Mouse (Mus musculus): ENCODE measurements around the gene Klhl10. TPM values are rescaled to one million over a fixed set of nuclear protein-coding genes. Genes with fewer than 3 reads are reported as not detected.

Klhl10 gene
- polyA plus RNA-seq, 1 experiment from 2014 or later, result 0.82 TPM

Small RNAs within 50 kb of the gene (microRNA-seq; reads per million reads assigned to microRNA genes)
- gene Gm27374, result not detected
- 1.2 reads per million for gene Mir7116

Other genes with a start within 250 kb of the Klhl10 start
- not detected in 2 replicates for gene Krt9, start 248.7 kb upstream of the Klhl10 start, polyA plus RNA-seq (2014; fragmentation: Nextera tagmentation; extraction: Ambion mirVana)
- not detected in 2 replicates for gene Krt14, start 234.4 kb upstream of the Klhl10 start, polyA plus RNA-seq (2014; fragmentation: Nextera tagmentation; extraction: Ambion mirVana)
- gene Krt16, start 193.0 kb upstream of the Klhl10 start, polyA plus RNA-seq (2014; fragmentation: Nextera tagmentation; extraction: Ambion mirVana), result not detected in 2 replicates
- not detected in 2 replicates for gene Krt17, start 180.9 kb upstream of the Klhl10 start, polyA plus RNA-seq (2014; fragmentation: Nextera tagmentation; extraction: Ambion mirVana)
- gene Krt42, start 172.0 kb upstream of the Klhl10 start, polyA plus RNA-seq (2014; fragmentation: Nextera tagmentation; extraction: Ambion mirVana), result not detected in 2 replicates
- gene Eif1, start 122.0 kb upstream of the Klhl10 start, polyA plus RNA-seq (2014; fragmentation: Nextera tagmentation; extraction: Ambion mirVana), result 1,318 and 1,476 TPM in 2 replicates
- 0.93 and 1.3 TPM in 2 replicates for gene Gast, start 107.5 kb upstream of the Klhl10 start, polyA plus RNA-seq (2014; fragmentation: Nextera tagmentation; extraction: Ambion mirVana)
- 108 and 170 TPM in 2 replicates for gene Hap1, start 85.8 kb upstream of the Klhl10 start, polyA plus RNA-seq (2014; fragmentation: Nextera tagmentation; extraction: Ambion mirVana)
- 70.0 and 75.2 TPM in 2 replicates for gene Jup, start 44.2 kb upstream of the Klhl10 start, polyA plus RNA-seq (2014; fragmentation: Nextera tagmentation; extraction: Ambion mirVana)
- gene P3h4, start 27.1 kb upstream of the Klhl10 start, polyA plus RNA-seq (2014; fragmentation: Nextera tagmentation; extraction: Ambion mirVana), result 13.9 and 16.4 TPM in 2 replicates
- gene Fkbp10, start 26.2 kb upstream of the Klhl10 start, polyA plus RNA-seq (2014; fragmentation: Nextera tagmentation; extraction: Ambion mirVana), result 9.0 and 20.1 TPM in 2 replicates
- 84.9 and 100 TPM in 2 replicates for gene Nt5c3b, start 109 bp upstream of the Klhl10 start, polyA plus RNA-seq (2014; fragmentation: Nextera tagmentation; extraction: Ambion mirVana)
- gene Klhl11, start 30.8 kb downstream of the Klhl10 start, polyA plus RNA-seq (2014; fragmentation: Nextera tagmentation; extraction: Ambion mirVana), result 17.6 and 18.8 TPM in 2 replicates
- gene Acly, start 86.1 kb downstream of the Klhl10 start, polyA plus RNA-seq (2014; fragmentation: Nextera tagmentation; extraction: Ambion mirVana), result 161 and 219 TPM in 2 replicates
- 1.9 and 2.5 TPM in 2 replicates for gene Ttc25, start 103.7 kb downstream of the Klhl10 start, polyA plus RNA-seq (2014; fragmentation: Nextera tagmentation; extraction: Ambion mirVana)
- 24.8 and 28.7 TPM in 2 replicates for gene Cnp, start 133.0 kb downstream of the Klhl10 start, polyA plus RNA-seq (2014; fragmentation: Nextera tagmentation; extraction: Ambion mirVana)
- 125 and 129 TPM in 2 replicates for gene Nkiras2, start 177.3 kb downstream of the Klhl10 start, polyA plus RNA-seq (2014; fragmentation: Nextera tagmentation; extraction: Ambion mirVana)
- 93.7 and 108 TPM in 2 replicates for gene Dnajc7, start 178.3 kb downstream of the Klhl10 start, polyA plus RNA-seq (2014; fragmentation: Nextera tagmentation; extraction: Ambion mirVana)

All from midbrain, embryonic 14.5 days (tissue).